Mouse (Mus musculus): ENCODE data around the gene Nup98. TPM values are rescaled to one million over a fixed set of nuclear protein-coding genes. Genes with fewer than 3 reads are reported as not detected.

Nup98 gene
- total RNA-seq, 1 experiment from 2014 or later: 74.8 TPM

- ATAC-seq (ENCODE audit: extremely low read depth, insufficient number of reproducible peaks, low FRiP score, poor library complexity, severe bottlenecking): peak; percentile 71
Measured at GRCm38 (mm10) chr7:102099760-102100661, 110.0 kb downstream of the Nup98 start.

- ATAC-seq (ENCODE audit: extremely low read depth, insufficient number of reproducible peaks, low FRiP score, poor library complexity, severe bottlenecking): no peak
Measured at GRCm38 (mm10) chr7:102087336-102087735, 122.6 kb downstream of the Nup98 start.

GRCm38 (mm10) chr7:102084041-102084696 is 125.8 kb downstream of the Nup98 start:
- ATAC-seq (ENCODE audit: extremely low read depth, insufficient number of reproducible peaks, low FRiP score, poor library complexity, severe bottlenecking): no peak

GRCm38 (mm10) chr7:102082816-102083215 is 127.2 kb downstream of the Nup98 start, which contains the start of gene Trpc2:
Gene Trpc2, plus strand, starts transcription at chr7:102083116.
- ATAC-seq (ENCODE audit: extremely low read depth, insufficient number of reproducible peaks, low FRiP score, poor library complexity, severe bottlenecking): no peak

GRCm38 (mm10) chr7:102081784-102082183 is 128.2 kb downstream of the Nup98 start:
- ATAC-seq (ENCODE audit: extremely low read depth, insufficient number of reproducible peaks, low FRiP score, poor library complexity, severe bottlenecking): no peak

- ATAC-seq (ENCODE audit: extremely low read depth, insufficient number of reproducible peaks, low FRiP score, poor library complexity, severe bottlenecking): no peak
Measured at GRCm38 (mm10) chr7:102080311-102080710, 129.7 kb downstream of the Nup98 start.

- no peak for ATAC-seq (ENCODE audit: extremely low read depth, insufficient number of reproducible peaks, low FRiP score, poor library complexity, severe bottlenecking)
Measured at GRCm38 (mm10) chr7:102078517-102078916, 131.5 kb downstream of the Nup98 start.

GRCm38 (mm10) chr7:102076714-102077296 is 133.2 kb downstream of the Nup98 start:
- ATAC-seq (ENCODE audit: extremely low read depth, insufficient number of reproducible peaks, low FRiP score, poor library complexity, severe bottlenecking): peak; percentile 41; the same call in 1 of the 2 replicates

Other genes with a start within 250 kb of the Nup98 start
- 12.2 and 13.6 TPM in 2 replicates for gene Il18bp, start 191.5 kb downstream of the Nup98 start, total RNA-seq (2017)
- gene Rnf121, start 144.7 kb downstream of the Nup98 start, total RNA-seq (2017): 15.0 and 15.8 TPM in 2 replicates
- 35.2 and 40.2 TPM in 2 replicates for gene Xndc1, start 144.7 kb downstream of the Nup98 start, total RNA-seq (2017)
- 0.47 and 3.4 TPM in 2 replicates for gene Xntrpc, start 144.5 kb downstream of the Nup98 start, total RNA-seq (2017)
- 0.49 and 2.0 TPM in 2 replicates for gene Trpc2, start 127.1 kb downstream of the Nup98 start, total RNA-seq (2017)
- not detected in 2 replicates for gene Art1, start 108.4 kb downstream of the Nup98 start, total RNA-seq (2017)
- gene Art5, start 100.7 kb downstream of the Nup98 start, total RNA-seq (2017): 0.49 and 2.2 TPM in 2 replicates
- gene Chrna10, start 93.3 kb downstream of the Nup98 start, total RNA-seq (2017): 0.35 TPM in 1 of 2 replicates, not detected in the other
- gene Pgap2, start within 50 bp of the Nup98 start, total RNA-seq (2017): 32.1 and 32.8 TPM in 2 replicates
- gene Rhog, start 45.9 kb upstream of the Nup98 start, total RNA-seq (2017): 118 and 127 TPM in 2 replicates
- gene Stim1, start 57.6 kb upstream of the Nup98 start, total RNA-seq (2017): 63.7 and 72.1 TPM in 2 replicates
- gene Rrm1, start 231.5 kb upstream of the Nup98 start, total RNA-seq (2017): 50.5 and 58.1 TPM in 2 replicates